Mouse (Mus musculus): ENCODE data around the gene Cpsf6. TPM values are rescaled to one million over a fixed set of nuclear protein-coding genes. Genes with fewer than 3 reads are reported as not detected.

Cpsf6 gene
- total RNA-seq, 2 experiments from 2014 or later = 61.3 to 77.6 TPM

DNA sequence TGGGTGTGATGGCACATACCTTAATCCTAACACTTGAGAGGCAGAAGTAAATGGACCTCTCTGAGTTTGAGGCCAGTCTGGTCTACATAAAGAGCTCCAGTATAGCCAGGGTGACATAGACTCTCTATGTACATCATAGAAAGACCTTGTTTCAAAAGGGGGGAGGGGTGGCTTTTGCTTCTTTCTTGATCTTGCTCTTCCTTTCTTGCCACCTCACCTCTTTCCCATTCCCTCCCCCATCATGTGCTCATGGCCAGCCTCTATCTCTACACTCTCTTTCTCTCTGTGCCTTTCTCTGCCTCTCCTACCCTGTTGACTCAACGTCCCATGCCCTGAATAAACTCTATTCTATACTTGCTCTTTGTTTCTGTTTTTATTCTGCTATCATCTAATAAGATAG lies 6.4 kb upstream of the Cpsf6 start:
- no peak for DNase-seq

GRCm38 (mm10) chr10:117385431-117385830 lies 5.6 kb upstream of the Cpsf6 start:
- DNase-seq = no peak

DNA sequence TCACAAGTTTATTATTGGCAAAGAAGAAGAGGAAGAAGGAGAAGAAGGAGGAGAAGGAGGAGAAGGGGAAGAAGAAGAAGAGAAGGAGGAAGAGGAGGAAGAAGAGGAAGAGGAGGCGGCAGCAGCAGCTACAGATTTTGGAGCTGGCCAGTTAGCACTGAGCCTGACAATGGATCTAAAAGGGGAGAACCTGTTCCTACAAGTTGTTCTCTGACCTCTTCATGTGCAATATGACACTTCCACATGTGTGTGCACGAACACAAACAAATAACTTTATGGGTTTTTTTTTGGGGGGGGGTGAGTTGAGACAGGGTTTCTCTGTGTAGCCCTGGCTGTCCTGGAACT lies 5.2 kb upstream of the Cpsf6 start:
- no peak for DNase-seq

GRCm38 (mm10) chr10:117384386-117385085 lies 4.7 kb upstream of the Cpsf6 start:
- DNase-seq = no peak

DNA sequence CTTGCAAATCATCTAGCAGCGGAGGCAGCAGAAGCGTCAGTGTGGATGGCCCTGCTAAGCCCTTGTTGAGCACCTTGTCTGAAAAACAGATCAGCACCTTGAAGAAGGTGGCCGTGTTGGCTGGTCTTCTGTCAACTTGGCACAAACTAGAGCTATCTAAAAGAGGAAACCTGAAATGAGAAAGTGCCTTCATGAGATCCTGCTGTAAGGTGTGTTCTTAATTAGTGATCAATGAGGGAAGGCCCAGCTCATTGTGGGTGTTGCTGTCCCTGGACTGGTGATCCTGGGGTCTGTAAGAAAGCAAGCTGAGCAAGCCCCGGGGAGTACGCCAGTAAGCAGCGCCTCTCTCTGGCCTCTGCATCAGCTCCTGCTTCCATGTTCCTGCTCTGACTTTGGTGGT lies 4.1 kb upstream of the Cpsf6 start:
- DNase-seq = no peak

GRCm38 (mm10) chr10:117382996-117383550 lies 3.3 kb upstream of the Cpsf6 start:
- no peak for DNase-seq

DNA sequence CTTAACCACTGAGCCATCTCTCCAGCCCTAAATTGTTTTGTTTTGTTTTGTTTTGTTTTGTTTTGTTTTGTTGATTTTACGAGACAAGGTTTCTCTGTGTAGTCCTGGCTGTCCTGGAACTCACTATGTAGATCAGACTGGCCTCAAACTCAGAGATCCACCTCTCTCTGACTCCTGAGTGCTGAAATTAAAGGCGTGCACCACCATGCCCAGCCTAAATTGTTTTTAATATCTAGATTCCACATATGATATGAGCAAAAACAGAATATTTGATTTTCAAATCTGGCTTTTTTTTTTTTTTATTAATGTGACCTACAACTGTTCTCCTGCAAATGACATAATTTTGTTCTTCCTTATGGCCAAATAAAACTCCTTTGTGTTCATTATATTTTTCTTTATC lies 2.3 kb upstream of the Cpsf6 start:
- no peak for DNase-seq

DNA sequence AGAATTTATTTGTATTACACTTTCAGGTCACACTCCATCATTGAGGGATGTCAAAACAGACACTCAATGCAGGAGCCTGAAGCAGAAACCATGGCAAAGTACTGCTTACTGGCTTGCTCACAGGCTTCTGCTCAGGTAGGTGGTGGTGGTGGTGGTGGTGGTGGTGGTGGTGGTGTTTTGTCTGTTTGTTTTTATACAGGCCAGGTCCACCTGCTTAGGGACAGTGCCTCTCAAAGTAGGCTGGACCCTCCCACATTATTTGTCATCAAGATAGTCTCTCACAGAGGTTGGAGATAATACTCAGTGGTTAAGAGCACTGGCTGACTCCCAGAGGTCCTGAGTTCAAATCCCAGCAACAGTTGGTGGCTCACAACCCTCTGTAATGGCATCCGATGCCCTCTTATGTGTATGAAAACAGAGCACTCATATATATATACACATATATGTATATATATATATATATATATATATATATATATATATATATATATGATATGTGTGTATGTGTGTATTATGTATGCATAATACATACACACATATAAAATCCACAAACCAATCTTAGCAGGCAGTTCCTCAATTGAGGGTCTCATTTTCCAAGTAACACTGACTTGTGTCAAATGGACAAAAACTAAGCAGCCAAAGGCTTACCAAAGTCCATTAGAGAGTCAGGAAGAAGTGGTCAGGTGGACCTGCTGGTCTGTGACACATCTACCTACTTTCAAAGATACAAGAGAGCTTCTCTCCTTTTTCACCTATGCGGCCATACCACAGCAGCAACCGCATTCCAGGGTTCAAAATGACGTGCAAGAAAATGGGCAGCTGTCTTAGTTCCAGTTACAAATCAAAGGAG lies 1.1 kb upstream of the Cpsf6 start:
- no peak for DNase-seq

DNA sequence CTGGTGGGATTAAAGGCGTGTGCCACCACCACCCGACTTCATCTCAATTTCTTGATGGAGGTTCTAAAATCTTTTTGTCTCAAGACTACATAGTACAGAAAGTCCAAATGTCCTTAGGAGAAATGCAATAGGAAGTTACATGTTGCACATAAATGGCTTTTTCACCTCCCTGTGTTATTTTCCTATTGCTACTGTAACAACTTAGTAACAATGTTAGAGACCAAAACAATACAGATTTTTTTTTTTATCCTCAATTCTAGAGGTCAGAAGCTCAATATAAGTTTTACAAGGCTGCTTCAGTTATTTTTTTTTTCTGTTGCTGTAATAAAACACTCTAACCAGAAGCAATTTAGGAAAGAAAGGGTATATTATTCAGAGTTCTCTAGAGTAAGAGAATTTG lies 374 bp downstream of the Cpsf6 start:
- no peak for DNase-seq

DNA sequence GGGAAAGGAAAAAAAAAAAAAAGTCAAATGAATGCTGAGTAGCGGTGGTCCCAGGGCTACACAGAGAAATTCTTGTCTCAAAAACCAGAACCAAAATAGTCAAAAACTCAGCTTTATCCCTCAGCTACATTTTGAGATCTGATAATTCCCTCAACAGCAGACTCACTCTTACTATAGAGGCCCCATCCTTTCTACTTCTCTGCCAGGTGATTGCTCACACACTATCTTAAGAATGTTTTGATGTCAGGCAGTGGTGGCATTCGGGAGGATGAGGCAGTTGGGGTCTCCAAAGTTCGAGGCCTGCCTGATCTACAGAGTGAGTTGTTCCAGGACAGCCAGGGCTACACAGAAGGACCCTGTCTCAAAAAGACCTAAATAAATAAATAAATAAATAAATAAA lies 1.2 kb downstream of the Cpsf6 start:
- DNase-seq = no peak

GRCm38 (mm10) chr10:117378291-117378555 lies 1.6 kb downstream of the Cpsf6 start:
- DNase-seq = no peak

GRCm38 (mm10) chr10:117377431-117378290 lies 2.2 kb downstream of the Cpsf6 start:
- no peak for DNase-seq

DNA sequence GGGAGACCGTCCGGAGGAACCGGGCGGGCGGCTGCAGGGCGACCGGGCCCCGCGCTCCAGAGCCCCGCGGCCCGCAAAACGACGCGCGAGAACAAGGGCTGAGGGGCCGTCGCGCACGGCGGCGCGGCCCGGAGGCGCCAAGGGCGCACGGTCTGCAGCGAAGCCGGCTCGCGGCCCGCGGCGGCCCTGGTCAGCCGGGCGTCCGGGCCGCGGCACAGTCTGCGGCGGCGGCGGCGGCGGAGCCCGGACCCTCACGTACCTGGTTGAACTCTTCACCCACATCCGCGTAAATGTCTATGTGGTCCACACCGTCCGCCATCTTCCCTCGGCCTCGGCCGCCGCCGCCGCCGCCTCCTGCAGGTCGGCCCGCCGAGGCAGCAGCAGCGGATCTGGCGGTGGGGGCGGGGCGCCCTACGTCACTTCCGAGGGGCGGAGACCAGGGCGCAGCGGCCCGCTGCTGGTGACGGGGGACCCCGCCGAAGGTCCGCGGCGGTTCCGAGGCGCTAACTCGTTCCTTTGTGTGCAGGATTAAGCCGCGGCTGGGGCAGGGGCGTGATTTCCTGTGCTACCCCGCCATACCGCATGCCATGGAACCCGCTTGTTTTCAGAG lies 3.1 kb downstream of the Cpsf6 start:
- peak; percentile 99 to 100 for DNase-seq

DNA sequence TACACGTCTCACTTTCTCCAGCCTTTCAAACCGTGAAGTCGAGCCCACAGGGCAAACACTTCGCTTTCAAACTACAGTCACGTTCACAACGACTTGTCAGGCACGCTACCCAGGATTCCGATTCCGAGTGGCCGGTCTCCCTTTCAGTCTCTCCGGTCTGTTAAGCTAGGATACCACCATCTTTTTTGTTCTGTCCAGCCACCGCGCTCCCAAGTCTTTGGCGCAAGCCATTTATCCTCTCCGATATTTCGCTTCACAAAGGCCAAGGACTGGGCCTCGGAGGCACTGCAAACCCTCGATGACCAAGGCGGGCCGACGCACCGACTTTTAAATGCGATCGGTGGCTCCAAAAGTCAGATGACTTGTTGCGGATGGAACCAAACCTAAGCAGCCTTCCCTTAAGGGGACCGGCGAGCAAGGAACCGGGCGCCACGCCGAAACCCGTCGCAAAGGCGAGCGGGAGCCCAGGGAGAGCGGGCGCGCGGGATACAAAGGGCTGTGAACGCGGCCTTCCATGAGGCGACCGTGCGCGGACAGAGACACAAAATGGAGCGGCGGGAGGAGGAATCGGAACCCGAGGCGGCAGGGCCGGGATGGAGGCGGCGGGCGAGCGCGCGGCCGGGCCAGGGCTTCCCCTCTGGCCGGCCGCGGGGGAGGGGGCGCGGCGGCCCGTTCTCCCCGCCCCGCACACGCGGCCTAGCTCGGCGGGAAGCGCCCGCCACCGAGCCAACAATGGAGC lies 3.8 kb downstream of the Cpsf6 start:
- DNase-seq = peak; percentile 65 to 66

GRCm38 (mm10) chr10:117375163-117375562 lies 4.7 kb downstream of the Cpsf6 start:
- DNase-seq = no peak

GRCm38 (mm10) chr10:117363106-117363505 lies 16.7 kb downstream of the Cpsf6 start:
- DNase-seq = peak; percentile 68 to 73

GRCm38 (mm10) chr10:117358891-117359290 lies 20.9 kb downstream of the Cpsf6 start:
- DNase-seq = no peak

GRCm38 (mm10) chr10:117343000-117343399 lies 36.8 kb downstream of the Cpsf6 start:
- no peak for DNase-seq

DNA sequence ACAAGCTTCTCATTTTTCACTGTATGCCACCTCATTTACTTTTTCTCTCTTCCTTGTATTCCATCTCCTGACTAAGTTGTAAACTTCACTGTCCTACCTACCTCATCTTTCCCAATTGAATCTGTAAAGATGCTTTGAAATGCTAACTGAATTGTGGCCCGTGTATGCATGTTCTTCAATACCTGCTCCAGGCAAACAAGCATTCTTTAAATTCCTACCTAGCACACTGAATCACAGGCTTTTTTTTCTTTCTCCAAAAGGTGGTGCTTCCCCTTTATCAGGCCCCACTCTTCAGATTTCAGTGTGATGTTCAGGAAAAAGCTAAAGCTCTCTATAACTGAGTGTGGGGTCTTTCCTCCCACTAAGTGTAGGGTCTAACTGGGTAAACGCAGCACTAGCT lies 37.4 kb downstream of the Cpsf6 start:
- DNase-seq = no peak

DNA sequence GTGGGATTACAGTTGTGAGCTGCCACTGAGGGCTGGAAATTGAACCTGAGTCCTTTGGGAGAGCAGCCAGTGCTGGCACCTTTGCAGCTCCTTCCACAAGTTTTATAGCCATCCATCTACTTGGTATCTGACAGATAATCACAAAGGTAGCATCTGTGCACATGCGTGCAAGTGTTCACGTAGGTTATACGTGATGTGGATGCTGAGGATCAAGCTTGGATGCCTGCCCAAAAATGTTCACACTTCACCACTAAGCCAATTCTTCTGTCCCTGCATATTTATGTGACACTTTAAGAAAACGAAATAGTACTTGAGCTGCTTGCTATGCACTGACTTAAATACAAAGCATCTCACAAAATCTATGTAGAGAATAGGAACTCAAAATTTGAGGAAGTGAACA lies 38.8 kb downstream of the Cpsf6 start:
- no peak for DNase-seq

DNA sequence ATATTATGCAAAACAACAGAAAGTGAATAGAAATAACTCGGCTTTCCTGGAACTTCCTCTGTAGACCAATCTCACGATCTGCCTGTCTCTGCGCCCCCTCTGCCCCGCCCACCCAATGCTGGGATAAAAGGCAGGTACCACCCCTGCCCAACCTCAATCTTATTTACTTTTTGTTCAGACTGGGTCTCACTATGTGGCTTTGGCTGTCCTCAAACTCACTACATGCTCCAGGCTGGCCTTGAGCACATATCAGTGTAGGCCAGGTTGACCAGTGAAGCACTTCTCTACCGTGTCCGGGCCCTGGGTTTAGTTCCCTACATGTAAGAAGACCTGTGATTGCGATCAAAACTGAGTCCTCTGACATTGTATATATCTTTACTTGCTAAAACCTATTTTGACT lies 40.6 kb downstream of the Cpsf6 start:
- no peak for DNase-seq

DNA sequence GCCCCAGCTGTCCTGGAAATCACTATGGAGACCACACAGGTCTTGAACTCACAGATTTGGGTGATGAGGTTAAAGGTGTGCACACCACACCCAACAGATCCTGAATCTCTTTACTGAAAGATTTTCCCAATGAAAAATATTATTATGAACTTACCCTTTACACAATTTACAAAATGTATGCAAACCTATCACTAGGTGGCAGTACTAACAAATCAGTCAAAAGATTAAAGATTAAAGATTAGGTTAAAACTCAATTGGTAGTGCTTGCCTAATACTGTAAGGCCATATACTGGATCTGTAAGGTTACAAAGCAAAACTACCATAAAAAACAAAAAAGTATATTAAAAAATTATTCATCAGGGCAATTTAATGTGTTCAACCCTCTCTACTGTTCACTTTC lies 41.9 kb downstream of the Cpsf6 start:
- DNase-seq = no peak

All from adrenal gland, postnatal 36 days (tissue).